Mouse (Mus musculus): Measurements from ENCODE around the gene Bhlha15.

Gene Bhlha15

GRCm38 (mm10) chr5:144234714-144235113 lies 44.6 kb downstream of the Bhlha15 start:
- no peak for DNase-seq

GRCm38 (mm10) chr5:144238969-144239368 lies 48.9 kb downstream of the Bhlha15 start:
- no peak for DNase-seq
